Mouse (Mus musculus) CH12F3 (cell line): ENCODE measurements around the gene Ano2.

Experiments used
- in situ Hi-C: fragments of 300-500 bp; cut with MboI; formaldehyde crosslinking; loops from 2 replicates; pipeline ENCODE4 v1.14.3; 2020; ENCODE audit warnings: low sequenced_read_pairs

Ano2 gene

DNA sequence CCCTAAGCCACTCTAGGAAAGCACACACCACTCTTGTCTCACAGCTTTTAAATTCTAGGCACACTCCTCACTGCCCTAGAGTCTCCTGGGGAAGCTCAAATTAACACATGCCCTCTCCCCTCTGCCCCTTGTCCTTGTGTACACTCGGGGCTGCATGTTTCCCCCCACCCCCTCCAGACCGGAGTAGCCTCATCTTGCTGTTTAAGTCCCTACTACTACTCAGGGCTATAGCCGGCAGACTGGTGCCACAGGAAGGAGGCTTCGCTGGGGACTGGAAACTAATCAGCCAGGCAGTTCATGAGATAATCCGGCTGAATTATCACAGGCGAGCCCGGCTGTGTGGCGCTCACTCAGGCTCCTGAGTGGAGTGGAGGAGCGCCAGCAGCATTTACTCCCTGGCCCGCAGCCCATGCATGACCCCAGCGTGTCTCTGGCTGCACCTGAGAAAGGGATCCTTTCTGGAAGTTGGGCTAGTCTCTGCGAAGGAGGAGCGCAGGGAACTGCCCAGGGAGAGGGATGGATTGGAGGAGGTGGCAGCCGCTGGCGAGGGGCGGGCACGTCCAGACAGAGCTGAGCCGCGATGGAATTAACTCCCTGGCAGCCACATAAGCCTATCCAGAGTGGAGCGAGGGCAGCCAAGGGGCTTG, at the start of gene Ano2:
Gene Ano2, plus strand, starts transcription at position 363 of the 647 bp plus-strand sequence.
- in situ Hi-C loops, result no loop called here

GRCm38 (mm10) chr6:125640486-125640885, 49.7 kb upstream of the Ano2 start:
- in situ Hi-C loops, result no loop called here

DNA sequence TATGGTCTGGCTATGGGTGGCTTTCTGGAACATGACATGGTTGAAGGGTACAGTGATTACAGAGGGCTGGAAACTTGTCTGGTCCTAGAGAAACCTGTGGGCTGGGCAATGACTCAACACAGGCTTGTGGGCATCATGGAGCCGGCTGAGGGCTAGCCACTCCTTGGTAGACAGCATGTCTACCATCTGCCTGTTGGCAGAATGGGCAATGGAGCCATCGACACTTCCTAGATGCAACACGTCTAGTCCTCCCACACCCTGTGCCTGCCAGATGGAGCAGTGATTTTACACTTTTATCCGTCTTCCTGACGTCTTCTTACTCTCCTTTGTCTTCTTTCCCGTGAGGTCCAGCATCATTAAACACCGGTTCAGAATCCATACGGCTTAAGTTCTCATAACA, 49.1 kb upstream of the Ano2 start:
- in situ Hi-C loops, result no loop called here

DNA sequence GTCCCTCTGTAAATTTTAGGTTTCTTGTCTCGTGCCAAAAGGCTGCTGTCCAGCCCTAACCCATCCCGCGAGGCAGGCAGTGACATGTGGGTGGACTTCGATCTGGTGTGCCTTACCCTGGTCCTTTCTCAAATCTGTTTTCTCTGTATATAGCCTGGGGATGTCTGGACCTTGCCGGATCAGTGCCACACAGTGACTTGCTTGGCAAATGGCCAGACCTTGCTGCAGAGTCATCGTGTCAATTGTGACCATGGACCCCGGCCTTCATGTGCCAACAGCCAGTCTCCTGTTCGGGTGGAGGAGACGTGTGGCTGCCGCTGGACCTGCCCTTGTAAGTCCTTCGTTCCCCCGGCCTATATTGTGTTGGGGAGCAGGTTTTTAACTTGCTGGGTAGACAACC, 41.3 kb upstream of the Ano2 start:
- in situ Hi-C loops, result no loop called here

DNA sequence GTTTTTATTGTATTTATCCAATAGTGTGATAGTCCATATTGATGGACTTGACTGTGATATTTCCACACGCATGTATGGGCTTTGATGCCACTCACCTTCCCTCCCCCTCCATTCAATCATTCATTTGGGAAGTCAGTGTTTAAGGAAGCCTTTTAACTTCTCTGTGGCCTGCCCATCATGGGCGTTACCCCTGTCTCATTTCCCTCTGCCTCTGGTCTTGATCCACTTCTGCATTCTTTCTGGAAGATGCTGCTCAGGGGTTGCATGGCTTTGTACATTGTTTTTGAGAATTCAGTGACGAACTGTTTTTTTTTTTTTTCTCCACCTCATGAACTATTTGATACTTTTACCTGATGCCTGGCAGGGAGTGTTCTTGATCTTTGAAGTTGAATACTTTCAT, 38.9 kb upstream of the Ano2 start:
- in situ Hi-C loops, result no loop called here

- in situ Hi-C loops, result no loop called here
Observed at GRCm38 (mm10) chr6:125653416-125653815, 36.8 kb upstream of the Ano2 start.

- in situ Hi-C loops, result no loop called here
Observed at GRCm38 (mm10) chr6:125656921-125657320, 33.3 kb upstream of the Ano2 start.

- in situ Hi-C loops, result no loop called here
Observed at GRCm38 (mm10) chr6:125657966-125658365, 32.3 kb upstream of the Ano2 start.

GRCm38 (mm10) chr6:125661106-125661877, 28.9 kb upstream of the Ano2 start:
- in situ Hi-C loops, result no loop called here

- in situ Hi-C loops, result no loop called here
Observed at GRCm38 (mm10) chr6:125663906-125664305, 26.3 kb upstream of the Ano2 start.

DNA sequence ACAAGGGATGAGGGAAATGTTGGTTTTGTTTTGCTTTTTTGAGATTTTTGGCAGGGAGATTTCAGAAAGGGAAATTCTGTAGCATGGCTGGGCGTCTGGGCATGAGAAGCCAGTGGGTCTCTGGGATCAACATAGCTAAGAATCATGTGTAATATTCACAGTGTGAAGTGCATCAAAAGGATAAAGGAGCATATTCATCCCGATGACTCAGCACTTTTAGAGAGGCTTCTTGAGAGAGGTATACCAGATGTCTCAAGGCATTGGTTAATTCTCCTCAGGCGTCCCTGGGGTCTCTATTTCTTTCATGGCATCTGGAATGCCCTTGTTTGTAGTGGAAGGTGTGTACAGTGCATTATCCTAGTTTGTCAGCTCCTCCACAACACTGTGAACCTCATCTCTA, 18.4 kb upstream of the Ano2 start:
- in situ Hi-C loops, result no loop called here

DNA sequence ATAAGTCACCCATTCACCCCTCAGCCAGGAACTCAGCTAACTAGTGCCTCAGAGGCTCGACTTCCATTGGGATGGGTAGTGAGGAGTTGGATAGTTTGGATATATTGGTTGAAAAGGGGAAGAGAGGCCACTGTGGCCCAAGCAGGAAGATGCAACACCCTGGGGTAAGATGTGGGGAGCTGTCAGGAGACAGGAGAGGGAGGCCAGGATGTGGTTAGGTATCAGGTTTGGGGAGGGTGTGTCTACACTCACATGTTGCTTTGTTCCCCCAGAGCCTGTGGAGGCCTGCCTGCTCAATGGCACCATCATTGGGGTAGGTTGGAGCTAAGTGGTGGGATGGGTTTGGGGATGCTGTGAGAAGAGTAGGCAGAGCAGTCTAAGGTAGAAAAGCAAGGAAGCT, 11.7 kb upstream of the Ano2 start:
- in situ Hi-C loops, result no loop called here

- in situ Hi-C loops, result no loop called here
Observed at GRCm38 (mm10) chr6:125680613-125681012, 9.6 kb upstream of the Ano2 start.

DNA sequence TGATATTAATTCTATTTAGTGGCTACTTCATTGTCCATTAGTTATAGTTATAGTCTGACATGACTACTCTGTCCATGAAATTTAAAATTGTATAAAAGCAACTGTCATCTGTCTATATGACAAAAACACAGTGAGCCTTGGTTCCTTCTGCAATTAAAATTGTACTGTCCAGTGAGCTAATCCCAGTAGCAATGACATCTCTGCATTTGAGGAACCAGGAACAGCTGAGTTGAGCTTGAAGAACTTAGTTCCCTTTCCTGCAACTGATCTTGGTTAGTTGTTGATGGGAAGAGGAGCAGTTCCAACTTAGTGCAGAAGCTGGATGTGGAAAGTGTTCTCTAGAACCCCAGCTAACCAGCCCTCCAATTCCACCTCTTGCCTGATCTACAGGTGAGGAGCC, 4.8 kb upstream of the Ano2 start:
- in situ Hi-C loops, result no loop called here

GRCm38 (mm10) chr6:125687986-125688385, 2.2 kb upstream of the Ano2 start:
- in situ Hi-C loops, result no loop called here

- in situ Hi-C loops, result no loop called here
Observed at GRCm38 (mm10) chr6:125701146-125701545, 10.9 kb downstream of the Ano2 start.

DNA sequence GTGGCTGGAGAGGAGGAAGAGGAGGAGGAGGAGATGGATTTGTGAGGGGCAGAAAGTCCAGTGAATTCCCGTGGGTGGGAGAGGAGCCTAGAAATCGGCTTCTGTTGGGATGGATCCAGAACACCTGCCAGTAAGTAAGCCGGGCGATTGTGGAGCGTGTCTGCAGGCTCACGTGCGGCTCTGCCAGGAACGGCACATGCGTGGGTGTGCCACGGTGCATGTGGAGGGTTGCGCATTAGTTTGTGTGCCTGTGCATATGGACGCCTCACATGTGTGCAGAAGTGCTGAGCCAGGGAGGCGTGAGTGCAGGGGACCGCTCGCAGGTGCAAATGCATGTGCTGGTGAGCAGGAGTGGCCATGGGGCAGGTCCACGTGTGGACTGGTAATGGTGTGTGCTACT, 21.0 kb downstream of the Ano2 start:
- in situ Hi-C loops, result no loop called here

GRCm38 (mm10) chr6:125726408-125726807, 36.2 kb downstream of the Ano2 start:
- in situ Hi-C loops, result no loop called here

- in situ Hi-C loops, result no loop called here
Observed at GRCm38 (mm10) chr6:125727484-125727911, 37.3 kb downstream of the Ano2 start.

GRCm38 (mm10) chr6:125729471-125729870, 39.3 kb downstream of the Ano2 start:
- in situ Hi-C loops, result no loop called here

GRCm38 (mm10) chr6:125729986-125730535, 39.8 kb downstream of the Ano2 start:
- in situ Hi-C loops, result no loop called here
